Mouse (Mus musculus) fibroblast of lung, adult 2 months (primary cell): ENCODE measurements at regions not wholly inside any gene's neighbourhood (a gene's known extent, or its start where the extent isn't known, plus 50 kb on each side); places are given as distances from the start of the nearest gene placed in this dataset.
A peak's percentile ranks its signal among the peaks of the same experiment; 100 is the strongest.

ENCODE experiments used
- DNase-seq: peaks from one replicate; pipeline ENCODE4 v3.0.0-alpha.2; 2011; ENCODE audit warnings: low read depth

GRCm38 (mm10) chr16:87225085-87225484 lies 128.9 kb upstream of the N6amt1 start:
- no peak for DNase-seq

- no peak for DNase-seq
Measured at GRCm38 (mm10) chr16:87224024-87224423, 130.0 kb upstream of the N6amt1 start.

- peak; percentile 38 for DNase-seq
Measured at GRCm38 (mm10) chr16:87220611-87221010, 133.4 kb upstream of the N6amt1 start.

- no peak for DNase-seq
Measured at GRCm38 (mm10) chr16:87220201-87220600, 133.8 kb upstream of the N6amt1 start.

GRCm38 (mm10) chr16:87207875-87208274 lies 146.1 kb upstream of the N6amt1 start:
- DNase-seq = no peak

GRCm38 (mm10) chr16:87190471-87190870 lies 163.5 kb upstream of the N6amt1 start:
- no peak for DNase-seq

- no peak for DNase-seq
Measured at GRCm38 (mm10) chr16:87188737-87189136, 165.2 kb upstream of the N6amt1 start.

GRCm38 (mm10) chr16:87172395-87172794 lies 181.6 kb upstream of the N6amt1 start:
- DNase-seq = no peak

- DNase-seq = no peak
Measured at GRCm38 (mm10) chr16:87139301-87139700, 214.7 kb upstream of the N6amt1 start.

- DNase-seq = no peak
Measured at GRCm38 (mm10) chr16:87136503-87136902, 217.5 kb upstream of the N6amt1 start.

- no peak for DNase-seq
Measured at GRCm38 (mm10) chr16:87134452-87134851, 219.5 kb upstream of the N6amt1 start.

GRCm38 (mm10) chr16:87133874-87134273 lies 220.1 kb upstream of the N6amt1 start:
- no peak for DNase-seq

GRCm38 (mm10) chr16:87132082-87132481 lies 221.9 kb upstream of the N6amt1 start:
- DNase-seq = no peak

- DNase-seq = no peak
Measured at GRCm38 (mm10) chr16:87130733-87131640, 223.0 kb upstream of the N6amt1 start.

- DNase-seq = no peak
Measured at GRCm38 (mm10) chr16:87129021-87129420, 225.0 kb upstream of the N6amt1 start.

- DNase-seq = no peak
Measured at GRCm38 (mm10) chr16:87128230-87128629, 225.8 kb upstream of the N6amt1 start.

GRCm38 (mm10) chr16:87124519-87124918 lies 229.5 kb upstream of the N6amt1 start:
- no peak for DNase-seq

GRCm38 (mm10) chr16:87103599-87103998 lies 250.4 kb upstream of the N6amt1 start:
- DNase-seq = no peak

GRCm38 (mm10) chr16:87102057-87102456 lies 251.9 kb upstream of the N6amt1 start:
- no peak for DNase-seq

- peak; percentile 57 for DNase-seq
Measured at GRCm38 (mm10) chr16:87092011-87092410, 262.0 kb upstream of the N6amt1 start.

GRCm38 (mm10) chr16:87089322-87089721 lies 264.7 kb upstream of the N6amt1 start:
- no peak for DNase-seq

- no peak for DNase-seq
Measured at GRCm38 (mm10) chr16:87083505-87083904, 270.5 kb upstream of the N6amt1 start.

- DNase-seq = no peak
Measured at GRCm38 (mm10) chr16:87077385-87077784, 276.6 kb upstream of the N6amt1 start.

GRCm38 (mm10) chr16:87069294-87069693 lies 284.7 kb upstream of the N6amt1 start:
- no peak for DNase-seq
